Mouse (Mus musculus): ENCODE data around the gene Nr2c2. TPM values are rescaled to one million over a fixed set of nuclear protein-coding genes. Genes with fewer than 3 reads are reported as not detected.

Nr2c2 gene
- total RNA-seq, 2 experiments from 2014 or later = 19.5 to 21.3 TPM

Other genes starting within 250 kb of the Nr2c2 start
- gene Ccdc174, start 213.3 kb upstream of the Nr2c2 start, total RNA-seq (2021) = 10 to 100 TPM in 1 of 2 experiments, 1 to 10 TPM in 1; 8.1 to 10.2 TPM
- gene 4930590J08Rik, start 188.6 kb upstream of the Nr2c2 start, total RNA-seq (2021) = 1 to 10 TPM; 2.0 to 2.1 TPM
- gene Fgd5, start 112.5 kb upstream of the Nr2c2 start, total RNA-seq (2021) = 10 to 100 TPM in 1 of 2 experiments, 1 to 10 TPM in 1; 7.7 to 10.6 TPM
- gene Mrps25, start 92.6 kb downstream of the Nr2c2 start, total RNA-seq (2021) = 10 to 100 TPM; 36.8 to 46.7 TPM
- gene Rbsn, start 123.5 kb downstream of the Nr2c2 start, total RNA-seq (2021) = 10 to 100 TPM in 1 of 2 experiments, 1 to 10 TPM in 1; 9.8 to 10.9 TPM
- gene Trh, start 153.3 kb downstream of the Nr2c2 start, total RNA-seq (2021) = not detected

Measured in gastrocnemius, adult 18-20 months (tissue).